In the genomic region with DNA sequence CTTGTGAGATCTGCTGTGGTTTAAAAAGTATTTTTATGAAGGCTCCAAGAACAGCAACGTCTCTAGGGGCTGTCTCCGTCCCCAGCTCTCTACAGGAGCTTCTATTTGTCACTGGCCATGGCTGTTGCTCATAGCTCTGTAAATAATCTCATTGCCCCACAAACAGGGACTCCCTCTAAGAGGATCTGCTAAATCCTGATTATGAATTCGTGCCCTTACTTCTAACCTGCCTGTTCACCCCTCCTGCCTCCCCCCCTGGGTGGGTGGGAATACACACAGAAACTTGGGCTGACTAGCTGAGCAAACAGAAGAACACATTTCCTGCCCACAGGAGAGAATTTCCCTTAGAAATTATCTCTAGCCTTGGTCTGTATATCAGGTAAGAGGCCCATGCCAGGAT, we compare ENCODE assay signal across 21 mouse cellular contexts.
"Had no signal": no experiment of that assay in that cellular context is flagged by ENCODE, and none has a peak within 500 bp of the region (broad histone marks: within the 10 kb centered on the region; RNA-seq: fewer than 3 reads in every experiment).

No protein-coding gene starts in this region.

- DNase-seq: cerebellum, adult 2 months; cerebellum, adult 8-10 months; cerebellum, adult 9-10 months; cerebellum, adult 9-11 months; cerebellum, postnatal 10 days; cerebellum, postnatal 14 days; cerebellum, postnatal 25 days; cerebellum, postnatal 36 days; embryo, embryonic 11 days; forebrain, postnatal 0 days; gastrocnemius, adult 2 months; gastrocnemius, postnatal 10 days; gastrocnemius, postnatal 14 days; gastrocnemius, postnatal 25 days; gastrocnemius, postnatal 36 days; heart, adult 11 months; heart, adult 18-20 months had no signal

- ATAC-seq: forebrain, embryonic 13.5 days; forebrain, embryonic 14.5 days; forebrain, embryonic 15.5 days; forebrain, embryonic 16.5 days; forebrain, postnatal 0 days had no signal
